Mouse (Mus musculus) megakaryocyte progenitor cell, adult 5-6 weeks (primary cell): ENCODE data around the gene Pawr. TPM values are rescaled to one million over a fixed set of nuclear protein-coding genes. Genes with fewer than 3 reads are reported as not detected.

Source experiments
- ATAC-seq: replicated peaks from 2 replicates; pipeline ENCODE4 v1.8.0; 2016; ENCODE audit warnings: mild to moderate bottlenecking, moderate TSS enrichment, inconsistent platforms; ENCODE audit not compliant: poor library complexity
- total RNA-seq, 2 experiments: library from RNA; stranded (forward) in 1 of 2; stranded (reverse) in 1 of 2; fragments of 157-497, 149-512 nt in 1 of 2; fragments of 200-1000 nt in 1 of 2; gene quantifications; 2 replicates each; pipeline versions ENCODE4 v1.2.3 to v1.2.4; 2015 to 2017

Gene Pawr
- total RNA-seq, 2 experiments from 2014 or later = 0.54 TPM; not detected in 1

DNA sequence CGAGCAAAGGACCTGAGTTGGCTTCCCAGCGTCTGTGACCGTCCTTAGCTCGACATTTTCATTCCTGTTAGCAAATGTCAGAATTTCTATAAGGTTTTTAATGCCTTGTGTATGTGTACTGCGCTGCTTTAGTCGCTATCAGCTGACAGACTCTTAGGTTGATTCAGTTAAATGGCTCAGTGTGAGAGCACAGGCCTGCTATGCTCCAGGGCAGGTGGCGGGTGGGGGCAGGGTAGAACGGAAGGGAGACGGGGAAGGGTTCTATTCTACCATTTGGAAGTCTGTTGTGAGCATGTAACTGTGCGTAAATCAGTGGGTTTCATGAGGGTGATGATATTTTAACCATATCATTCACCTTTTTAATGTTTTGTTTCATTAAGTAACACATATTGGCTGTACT lies 21.0 kb downstream of the Pawr start:
- ATAC-seq = no peak

GRCm38 (mm10) chr10:108354726-108355391 lies 22.9 kb downstream of the Pawr start:
- ATAC-seq = no peak

GRCm38 (mm10) chr10:108355392-108355775 lies 23.5 kb downstream of the Pawr start:
- no peak for ATAC-seq

DNA sequence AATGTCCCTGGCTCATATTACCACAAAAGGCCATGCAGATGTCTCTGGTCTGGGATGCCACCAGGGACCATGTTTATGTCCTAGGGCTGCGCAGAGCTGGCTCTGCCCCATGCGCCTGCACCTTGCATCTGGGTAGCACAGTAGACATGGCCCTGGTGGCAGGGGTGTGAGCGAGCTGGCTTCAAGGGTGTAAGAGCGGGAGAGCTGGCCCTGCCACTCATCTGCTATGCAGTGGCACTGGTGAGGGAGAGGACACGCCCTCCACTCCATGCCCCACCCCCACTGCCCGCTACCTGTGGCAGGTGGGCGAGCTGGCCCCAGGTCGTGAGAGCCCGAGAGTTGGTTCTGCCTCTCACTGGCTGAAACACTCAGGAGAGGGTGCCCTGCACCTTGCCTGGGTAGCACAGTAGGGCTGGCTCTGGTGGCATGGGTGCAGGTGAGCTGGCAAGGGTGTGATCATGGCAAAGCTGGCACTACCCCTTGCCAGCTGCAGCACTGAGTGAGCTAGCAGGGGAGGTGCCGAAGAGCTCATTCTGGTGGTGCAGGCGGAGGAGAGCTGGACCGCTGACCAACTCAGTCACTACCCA lies 24.8 kb downstream of the Pawr start:
- ATAC-seq = no peak

DNA sequence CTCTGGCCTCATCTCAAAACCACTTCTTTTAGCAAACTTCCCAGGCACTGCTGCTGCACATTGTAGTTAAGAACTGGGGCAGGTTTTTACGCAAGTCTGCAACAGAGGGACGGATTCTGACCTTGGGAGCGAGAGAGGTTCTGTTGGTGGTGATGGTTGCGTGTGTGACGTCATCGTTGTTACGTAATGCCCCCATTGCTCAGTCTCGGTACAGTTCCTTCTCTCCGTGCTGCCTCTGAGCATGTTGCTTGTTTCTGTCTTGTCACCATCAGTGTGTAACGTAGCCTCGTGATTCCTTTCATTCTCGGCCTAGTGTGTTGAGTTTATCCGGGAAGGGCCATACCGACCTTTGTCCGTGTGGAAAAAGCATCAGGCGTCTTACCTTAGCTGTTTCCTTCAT lies 28.1 kb downstream of the Pawr start:
- ATAC-seq = peak; percentile 94

DNA sequence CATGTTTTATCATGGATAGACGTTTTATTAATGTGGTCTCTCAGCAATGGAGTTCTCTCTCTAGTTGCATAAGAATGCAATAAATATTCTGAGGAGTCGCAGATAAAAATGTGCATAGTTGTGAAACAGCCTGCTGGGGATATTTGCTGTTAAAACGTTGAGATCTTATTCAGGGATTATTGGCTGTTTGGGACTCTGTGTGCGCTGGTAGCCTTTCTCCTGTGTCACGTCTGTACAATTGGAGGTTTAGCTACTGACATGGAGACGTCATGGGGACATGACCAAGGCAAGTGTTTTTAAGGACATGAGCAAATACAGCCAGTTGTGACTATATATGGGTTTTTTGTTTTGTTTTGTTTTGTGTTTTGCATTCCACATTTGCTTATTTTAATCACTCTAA lies 28.9 kb downstream of the Pawr start:
- ATAC-seq = no peak

DNA sequence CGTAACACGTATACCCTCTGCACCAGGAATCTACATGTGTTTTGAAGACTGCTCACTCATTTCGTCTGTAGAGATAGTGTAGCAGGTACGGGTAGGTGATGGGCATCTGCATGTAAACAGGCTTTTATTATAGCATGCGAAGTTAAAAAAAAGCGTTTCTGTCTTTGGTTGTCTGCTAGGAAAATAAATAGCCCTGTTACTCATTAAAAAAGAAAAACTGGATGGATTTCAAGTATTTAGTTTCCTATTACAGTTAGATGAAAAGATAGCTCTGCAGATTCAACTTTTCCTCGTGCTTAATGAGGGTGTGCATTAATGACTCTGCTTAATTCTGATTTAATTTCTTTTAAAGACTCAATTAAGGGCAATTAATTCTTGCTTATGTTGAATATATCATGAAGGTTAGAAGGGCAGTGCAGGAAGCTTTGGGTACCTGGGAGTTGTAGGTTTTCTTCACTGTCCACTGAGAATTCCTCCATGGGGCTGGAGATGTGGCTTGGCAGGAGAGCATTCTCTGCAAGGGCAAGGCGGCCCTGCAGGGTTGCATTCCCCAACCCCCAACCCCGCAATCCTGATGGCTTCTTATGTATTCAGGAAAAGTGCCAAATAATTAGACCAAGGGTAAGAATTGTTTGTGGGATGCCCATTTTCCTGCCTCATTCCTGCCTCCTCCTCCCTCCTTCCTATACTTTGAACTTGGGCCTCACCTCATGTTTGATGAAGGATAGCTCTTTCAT lies 29.7 kb downstream of the Pawr start:
- ATAC-seq = no peak

DNA sequence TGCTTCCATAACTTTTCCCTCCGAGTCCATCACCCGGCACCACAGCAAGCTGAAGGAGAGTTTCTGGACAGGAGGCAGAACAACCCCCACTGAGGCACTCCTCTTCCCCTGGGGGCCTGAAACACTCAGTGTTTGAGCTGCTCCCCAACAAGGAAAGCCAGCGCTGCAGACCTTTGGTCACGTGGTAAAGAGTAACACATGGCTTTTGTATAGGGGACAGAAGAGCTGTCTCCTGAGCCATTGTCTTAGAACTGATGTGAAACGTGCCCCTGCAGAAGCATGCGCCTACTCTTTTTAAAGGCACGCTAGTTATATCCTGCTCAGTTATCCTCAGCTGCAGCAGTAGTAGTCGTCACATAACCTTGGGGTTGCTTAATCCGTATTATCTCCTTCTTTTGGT lies 32.0 kb downstream of the Pawr start:
- no peak for ATAC-seq

- ATAC-seq = no peak
Observed at GRCm38 (mm10) chr10:108364946-108365719, 33.2 kb downstream of the Pawr start.

DNA sequence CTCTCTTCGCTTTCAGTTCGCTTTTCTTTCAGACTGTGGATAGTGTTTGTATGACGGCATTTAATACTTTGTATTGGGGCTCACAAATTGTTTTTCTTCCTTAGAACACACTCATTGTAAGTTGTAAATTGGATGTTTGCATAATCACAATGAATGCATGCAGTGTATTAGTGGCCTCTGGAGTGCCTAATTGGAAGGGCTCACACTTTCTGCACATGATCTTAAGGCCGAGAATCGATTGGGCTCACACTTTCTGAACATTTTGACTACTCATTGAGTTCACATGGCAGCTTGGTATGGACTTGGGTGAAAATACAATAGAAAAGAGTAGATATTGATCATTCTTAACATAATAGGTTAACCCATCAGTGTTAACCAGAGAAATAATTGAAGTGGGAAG lies 34.3 kb downstream of the Pawr start:
- no peak for ATAC-seq

DNA sequence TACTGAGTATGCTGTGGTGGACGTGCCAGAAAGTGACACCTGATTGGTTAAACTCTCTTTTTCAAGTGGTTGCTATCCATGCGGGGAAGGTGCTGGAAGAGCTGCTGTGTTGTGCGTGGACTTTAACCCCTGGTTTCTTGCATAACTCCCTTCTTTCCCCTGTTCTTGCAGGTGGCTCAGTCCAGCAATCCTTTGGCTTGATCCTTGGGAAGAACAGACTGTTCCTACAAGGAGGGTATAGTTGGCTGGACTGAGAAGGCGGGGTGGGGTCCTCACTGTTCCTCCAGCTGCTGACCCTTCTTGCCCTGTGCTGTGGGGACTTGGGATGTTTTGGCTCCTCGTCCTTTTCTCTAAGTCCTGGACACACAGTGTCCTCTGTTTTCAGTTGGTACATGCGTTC lies 36.4 kb downstream of the Pawr start:
- ATAC-seq = no peak

GRCm38 (mm10) chr10:108372258-108372657 lies 40.3 kb downstream of the Pawr start:
- no peak for ATAC-seq

GRCm38 (mm10) chr10:108372858-108373257 lies 40.9 kb downstream of the Pawr start:
- ATAC-seq = no peak

DNA sequence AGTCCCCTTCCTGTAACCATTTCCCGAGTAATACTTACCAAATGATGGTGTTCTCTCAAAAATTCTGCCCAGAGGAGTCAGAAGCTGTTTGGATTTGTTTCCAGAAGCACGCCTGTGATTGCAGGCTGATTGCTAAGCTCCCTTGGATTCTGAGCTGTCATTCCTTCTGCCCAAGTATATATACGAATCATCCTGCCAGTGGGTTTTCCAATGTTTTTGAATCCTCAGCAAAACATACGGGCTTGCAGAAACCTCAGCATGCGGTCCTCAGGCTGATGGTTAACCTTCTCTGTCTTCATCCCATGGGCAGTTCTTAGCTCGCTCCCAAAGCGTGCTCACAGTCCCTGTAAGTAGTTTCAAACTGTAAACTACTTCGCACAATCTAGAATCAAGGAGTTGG lies 43.9 kb downstream of the Pawr start:
- no peak for ATAC-seq

DNA sequence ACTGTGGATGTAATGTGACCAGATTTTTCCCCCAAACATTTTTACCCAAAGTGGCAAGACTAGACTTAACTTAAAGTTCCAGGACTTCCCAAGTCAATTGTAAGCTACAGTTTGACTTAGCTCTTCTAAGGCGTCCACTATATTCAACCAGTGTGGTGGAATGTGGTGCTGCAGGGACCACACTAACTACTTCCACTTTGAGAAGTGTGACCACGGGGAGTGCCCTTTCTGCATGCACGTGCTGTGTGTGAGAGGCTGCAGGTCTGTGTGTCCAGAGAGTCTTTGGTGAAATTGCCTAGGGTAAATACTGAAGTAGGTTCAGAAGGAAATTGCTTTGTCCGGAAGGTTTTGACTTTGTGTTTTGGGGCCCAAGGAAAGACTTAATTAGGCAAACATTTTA lies 44.4 kb downstream of the Pawr start:
- ATAC-seq = no peak

- no peak for ATAC-seq
Observed at GRCm38 (mm10) chr10:108377369-108377768, 45.4 kb downstream of the Pawr start.

- ATAC-seq = no peak
Observed at GRCm38 (mm10) chr10:108378062-108378461, 46.1 kb downstream of the Pawr start.

DNA sequence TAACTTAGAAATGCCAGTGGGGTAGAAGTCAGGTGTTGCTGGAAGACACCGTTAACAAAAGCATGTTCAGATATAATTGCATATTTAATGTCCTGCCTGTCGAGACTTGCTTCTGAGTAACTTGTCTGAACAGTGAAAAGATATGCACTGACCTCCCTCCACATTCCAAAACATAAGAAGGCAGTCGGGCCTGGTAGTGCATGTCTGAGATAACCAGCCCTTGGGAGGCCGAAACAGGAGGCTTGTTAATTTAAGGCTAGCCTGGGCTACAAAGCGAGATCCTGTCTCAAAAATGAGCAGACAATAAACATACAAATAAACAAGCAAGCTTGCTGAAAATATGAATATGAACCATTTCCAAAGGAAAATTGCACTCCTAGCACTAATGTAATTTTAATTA lies 46.6 kb downstream of the Pawr start:
- ATAC-seq = no peak

GRCm38 (mm10) chr10:108380715-108381114 lies 48.8 kb downstream of the Pawr start:
- ATAC-seq = no peak

DNA sequence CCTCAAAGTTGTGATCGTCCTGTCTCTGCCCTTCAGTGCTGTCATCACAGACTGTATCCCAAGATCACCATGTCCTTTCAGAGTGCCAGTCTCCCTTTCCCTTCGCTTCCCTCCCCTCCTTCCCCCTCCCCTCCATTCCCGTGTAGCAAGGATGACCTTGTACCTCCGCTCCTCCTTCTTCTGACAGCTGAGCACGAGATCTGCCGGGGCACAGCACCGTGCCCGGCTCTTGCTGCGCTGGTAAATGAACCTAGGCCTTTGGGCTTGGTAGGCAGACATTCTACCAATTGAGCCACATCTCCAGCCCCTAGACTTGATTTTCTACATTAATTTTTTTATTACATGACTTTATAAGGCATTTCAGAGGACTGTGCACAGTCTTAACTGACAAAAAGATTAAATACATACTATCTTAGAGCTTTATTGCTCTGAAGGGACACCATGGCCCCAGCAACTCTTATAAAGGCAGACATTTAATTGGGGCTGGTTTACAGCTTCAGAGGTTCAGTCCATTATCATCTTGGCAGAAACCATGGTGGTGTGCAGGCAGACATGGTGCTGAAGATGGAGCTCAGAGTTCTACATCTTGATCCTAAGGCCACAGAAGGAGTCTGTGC lies 52.3 kb downstream of the Pawr start:
- no peak for ATAC-seq

GRCm38 (mm10) chr10:108385480-108385955 lies 53.6 kb downstream of the Pawr start:
- no peak for ATAC-seq
